Mouse (Mus musculus): ENCODE measurements around the gene Nrarp.
A peak's percentile ranks its signal among the peaks of the same experiment; 100 is the strongest.

The Nrarp gene

DNA sequence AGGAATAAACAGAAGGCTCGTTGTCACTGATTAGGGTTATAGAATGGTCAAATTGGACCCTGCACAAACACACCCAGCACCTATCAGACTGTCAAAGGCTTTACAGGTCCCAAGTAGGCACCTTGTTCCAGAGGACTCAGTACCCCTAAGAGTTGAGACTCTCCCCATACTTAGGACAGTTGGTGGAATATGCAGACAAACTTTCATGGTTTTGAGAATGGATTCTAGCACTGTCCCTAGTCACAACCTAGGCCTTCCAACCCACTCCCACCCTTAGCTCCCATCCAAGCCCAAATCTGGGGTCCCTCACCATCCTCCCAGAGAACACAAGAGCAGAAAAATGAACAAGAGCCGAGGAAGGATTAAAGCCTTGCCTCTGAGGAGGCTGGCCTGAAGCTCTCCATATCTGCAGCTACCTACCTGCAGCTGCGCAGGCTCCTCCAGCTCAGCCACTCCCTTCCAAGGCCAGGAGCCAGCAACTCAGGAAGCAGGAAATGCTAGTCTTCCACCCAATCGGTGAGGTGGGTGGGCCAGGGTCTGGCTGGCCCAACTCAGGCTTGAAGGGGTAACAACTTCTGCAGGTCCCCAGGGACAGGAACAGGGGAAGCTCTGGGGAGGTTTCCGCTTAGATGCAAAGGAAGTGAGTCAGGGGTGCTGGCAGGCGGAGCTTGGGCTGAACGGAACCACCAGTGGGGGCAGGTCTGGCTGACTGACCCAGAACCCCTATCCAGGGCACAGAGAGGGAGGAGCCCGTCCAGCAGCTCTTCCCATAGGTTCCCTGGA, 15.8 kb downstream of the Nrarp start, which contains the start of gene Tor4a:
TSS of gene Tor4a (minus strand) at position 715 of the 783 bp plus-strand sequence.
- peak; percentile 92 for DNase-seq (ENCODE audit: low spot score)

GRCm38 (mm10) chr2:25197191-25197590, 16.6 kb downstream of the Nrarp start:
- DNase-seq (ENCODE audit: low spot score), result peak; percentile 60

- DNase-seq (ENCODE audit: low spot score), result no peak
These were observed 17.4 kb downstream of the Nrarp start for GRCm38 (mm10) chr2:25197946-25198345.

GRCm38 (mm10) chr2:25200631-25201030, 20.1 kb downstream of the Nrarp start:
- no peak for DNase-seq (ENCODE audit: low spot score)

DNA sequence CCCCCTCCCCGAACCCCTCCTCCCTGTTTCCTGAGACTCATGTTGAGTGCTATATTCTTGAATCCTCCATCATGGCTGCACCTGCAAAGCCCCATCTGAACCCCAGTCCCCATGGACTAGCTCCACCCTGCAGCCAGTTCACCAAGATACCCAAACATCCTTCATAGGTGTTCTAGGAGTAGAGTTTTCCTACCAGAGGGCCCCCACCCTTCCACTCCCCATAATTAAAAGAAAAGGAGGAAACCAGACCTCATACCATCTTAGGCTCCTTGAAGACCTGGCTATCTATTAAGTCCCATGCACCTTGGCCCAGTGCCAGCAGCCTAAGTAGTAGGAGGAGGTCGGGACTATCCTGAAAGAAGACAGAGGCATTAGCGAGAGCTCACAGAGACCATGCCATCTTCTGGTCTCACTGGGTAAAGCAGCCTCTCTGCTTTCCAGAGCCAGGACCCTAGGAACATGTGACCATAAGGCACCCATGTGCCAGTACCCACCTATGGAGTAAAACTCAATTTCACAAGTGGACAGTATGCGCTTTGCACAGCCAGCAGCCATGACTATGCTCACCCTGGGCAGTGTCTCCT, 23.2 kb downstream of the Nrarp start:
- DNase-seq (ENCODE audit: low spot score), result no peak

- DNase-seq (ENCODE audit: low spot score), result no peak
These were observed 27.0 kb downstream of the Nrarp start for GRCm38 (mm10) chr2:25207593-25207992.

- no peak for DNase-seq (ENCODE audit: low spot score)
These were observed 30.1 kb downstream of the Nrarp start for GRCm38 (mm10) chr2:25210686-25211085.

DNA sequence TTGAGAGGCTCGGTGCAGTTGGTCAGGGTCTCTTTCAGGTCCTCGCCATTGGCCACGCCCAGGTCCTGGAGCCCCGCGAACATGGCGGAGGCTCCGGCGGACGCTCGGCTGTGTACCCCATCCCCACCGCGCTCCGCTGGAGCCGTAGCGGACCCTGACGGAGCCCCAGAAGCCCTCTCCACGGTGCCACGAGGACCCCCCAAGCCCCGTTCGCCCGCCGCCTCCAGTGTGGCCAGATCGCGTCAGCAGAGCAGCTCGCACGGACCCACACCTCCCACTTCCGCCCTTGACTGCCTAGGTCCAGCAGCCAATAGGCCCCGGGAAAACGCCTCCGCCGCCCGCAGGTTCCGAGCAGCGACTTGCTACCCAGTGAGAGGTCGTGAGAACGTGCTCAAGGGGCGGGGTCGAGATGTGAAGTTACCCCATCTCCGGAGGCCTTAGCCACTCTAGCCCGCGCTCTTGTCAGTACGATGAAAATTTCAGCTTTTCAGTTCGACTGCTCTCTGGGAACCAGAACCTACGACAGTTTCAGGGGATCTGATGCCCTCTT, 30.6 kb downstream of the Nrarp start, which contains the start of gene Nelfb:
TSS of gene Nelfb (minus strand) at position 369 of the 550 bp plus-strand sequence.
- DNase-seq (ENCODE audit: low spot score), result peak; percentile 92

DNA sequence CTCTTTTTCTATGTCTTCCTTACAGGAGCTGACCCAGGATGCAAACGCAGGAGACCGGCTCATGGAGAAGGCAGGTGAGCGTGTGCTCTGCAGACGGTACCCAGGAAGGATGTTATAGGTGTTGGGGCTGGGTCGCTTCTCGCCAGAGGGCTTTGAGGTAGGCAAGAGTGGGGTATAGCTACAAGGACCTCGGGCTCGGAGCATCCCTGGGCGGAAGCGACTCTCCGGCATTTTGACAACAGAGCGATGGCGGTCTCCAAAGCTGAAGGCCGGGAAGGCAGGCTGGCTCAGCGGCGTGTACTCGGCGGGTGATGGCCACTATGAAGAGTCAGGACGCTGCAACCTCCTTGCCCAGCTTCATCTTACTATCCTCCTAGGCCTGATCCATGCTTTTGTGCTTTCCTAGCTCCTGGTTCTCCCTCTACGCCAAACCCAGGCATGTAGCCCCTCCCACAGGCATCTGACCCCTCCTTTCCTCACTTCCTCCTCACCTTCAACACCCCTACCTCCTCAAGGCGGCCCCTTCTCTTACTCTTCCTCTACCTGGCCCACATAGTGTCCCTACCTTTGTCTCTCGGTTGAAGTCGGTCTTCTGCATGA, 32.8 kb downstream of the Nrarp start:
- DNase-seq (ENCODE audit: low spot score), result no peak

- DNase-seq (ENCODE audit: low spot score), result no peak
These were observed 33.9 kb downstream of the Nrarp start, which contains the start of gene Stpg3 for GRCm38 (mm10) chr2:25214444-25214843. TSS of gene Stpg3 (minus strand) at chr2:25214637.

GRCm38 (mm10) chr2:25217666-25218065, 37.1 kb downstream of the Nrarp start:
- DNase-seq (ENCODE audit: low spot score), result no peak

DNA sequence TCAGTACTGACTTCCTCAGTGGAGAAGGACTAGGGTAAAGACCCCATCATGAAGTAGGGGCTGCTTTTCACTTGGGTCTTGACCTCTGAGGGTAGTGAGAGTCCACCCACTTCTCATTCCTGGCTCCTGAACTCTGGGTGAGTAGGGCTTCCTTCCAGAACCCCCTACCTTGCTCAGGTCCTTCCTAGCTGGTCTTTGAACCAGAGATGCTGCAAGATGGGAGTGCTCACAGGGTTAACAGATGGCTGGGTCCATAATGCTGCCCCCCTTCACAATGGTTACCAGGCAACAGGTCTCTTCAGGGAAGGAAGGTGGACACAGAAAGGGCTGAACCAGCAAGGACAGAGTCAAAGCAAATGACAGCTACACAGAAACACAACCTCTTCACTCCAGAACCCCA, 37.9 kb downstream of the Nrarp start, which contains the start of gene Fam166a:
TSS of gene Fam166a (plus strand) at position 301 of the 400 bp plus-strand sequence.
- DNase-seq (ENCODE audit: low spot score), result no peak

- no peak for DNase-seq (ENCODE audit: low spot score)
These were observed 40.8 kb downstream of the Nrarp start for GRCm38 (mm10) chr2:25221331-25221772.

- DNase-seq (ENCODE audit: low spot score), result peak; percentile 87
These were observed 43.3 kb downstream of the Nrarp start for GRCm38 (mm10) chr2:25223681-25224491.

DNA sequence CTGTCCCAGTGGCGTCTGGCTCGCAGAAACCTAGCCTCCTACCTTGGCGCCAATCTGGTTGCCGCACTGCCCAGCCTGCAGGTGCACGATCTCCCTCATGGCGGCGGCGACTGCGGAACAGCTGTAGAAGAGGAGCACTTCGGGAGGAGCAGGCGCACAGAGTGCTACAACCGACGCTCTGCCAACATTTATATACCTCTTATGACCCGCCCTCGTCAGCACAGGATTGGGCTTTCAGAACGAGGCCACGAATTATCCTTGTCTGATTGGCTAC, 43.9 kb downstream of the Nrarp start, which contains the start of gene Tubb4b:
TSS of gene Tubb4b (minus strand) at position 211 of the 274 bp plus-strand sequence.
- DNase-seq (ENCODE audit: low spot score), result no peak

- peak; percentile 100 for DNase-seq (ENCODE audit: low spot score)
These were observed 44.5 kb downstream of the Nrarp start for GRCm38 (mm10) chr2:25224766-25225752.

GRCm38 (mm10) chr2:25225811-25226379, 45.3 kb downstream of the Nrarp start:
- DNase-seq (ENCODE audit: low spot score), result no peak

- DNase-seq (ENCODE audit: low spot score), result no peak
These were observed 46.3 kb downstream of the Nrarp start for GRCm38 (mm10) chr2:25226864-25227263.

- no peak for DNase-seq (ENCODE audit: low spot score)
These were observed 46.8 kb downstream of the Nrarp start for GRCm38 (mm10) chr2:25227406-25227805.

- peak; percentile 95 for DNase-seq (ENCODE audit: low spot score)
These were observed 47.9 kb downstream of the Nrarp start for GRCm38 (mm10) chr2:25228431-25228889.

Data from lung, postnatal 25 days (tissue).